Mouse (Mus musculus) midbrain, postnatal 0 days (tissue): Measurements from ENCODE around the gene Rcan1. TPM values are rescaled to one million over a fixed set of nuclear protein-coding genes. Genes with fewer than 3 reads are reported as not detected.

Experiments used
- ATAC-seq: fragments of 200-750 bp; cut with Nextera tagmentation; 2 replicates; pipeline ENCODE4 v1.8.0; 2017; ENCODE audit warnings: moderate number of reproducible peaks, mild to moderate bottlenecking, moderate TSS enrichment, moderate library complexity; ENCODE audit not compliant: low FRiP score
- DNase-seq: peaks from one replicate; pipeline ENCODE4 v3.0.0-alpha.2; 2015; ENCODE audit warnings: low spot score
- H3K27ac ChIP-seq: fragments of 300-500 bp; sonication (generic); 2 replicates; pipeline ENCODE4 v1.5.1; 2014; ENCODE audit warnings: low read depth, mild to moderate bottlenecking, low read length, mixed read lengths
- H3K27me3 ChIP-seq: fragments of 300-500 bp; sonication (generic); 2 replicates; pipeline ENCODE4 v1.6.1; 2014; ENCODE audit warnings: low read length, control low read depth, mixed read lengths; ENCODE audit not compliant: insufficient read depth
- H3K36me3 ChIP-seq: fragments of 300-500 bp; sonication (generic); 2 replicates; pipeline ENCODE4 v1.6.1; 2014; ENCODE audit warnings: low read length, control low read depth, mixed read lengths; ENCODE audit not compliant: insufficient read depth
- H3K4me1 ChIP-seq: fragments of 300-500 bp; sonication (generic); 2 replicates; pipeline ENCODE4 v1.6.1; 2014; ENCODE audit warnings: mild to moderate bottlenecking, control low read depth, antibody characterized with exemption, low read length, mixed read lengths; ENCODE audit not compliant: insufficient read depth
- H3K4me2 ChIP-seq: fragments of 300-500 bp; sonication (generic); 2 replicates; pipeline ENCODE4 v1.6.1; 2014; ENCODE audit warnings: low read depth, mild to moderate bottlenecking, low read length, mixed read lengths; ENCODE audit not compliant: poor library complexity, severe bottlenecking
- H3K4me3 ChIP-seq: fragments of 300-500 bp; sonication (generic); 2 replicates; pipeline ENCODE4 v1.5.1; 2014; ENCODE audit warnings: low read depth, mild to moderate bottlenecking, low read length, moderate library complexity
- H3K9ac ChIP-seq: fragments of 300-500 bp; sonication (generic); replicated peaks from 2 replicates; pipeline ENCODE4 v1.6.1; 2014; ENCODE audit warnings: mild to moderate bottlenecking, low read length, moderate library complexity, mixed read lengths; ENCODE audit not compliant: poor library complexity, severe bottlenecking
- H3K9me3 ChIP-seq: fragments of 300-500 bp; sonication (generic); 2 replicates; pipeline ENCODE4 v1.6.1; 2016; ENCODE audit warnings: low read length, control low read depth
- CTCF ChIP-seq: IDR thresholded peaks from 2 replicates; pipeline ENCODE4 v1.5.1; 2016; ENCODE audit warnings: antibody characterized with exemption, mild to moderate bottlenecking
- WGBS: fragments of 180-500 bp; shearing (Covaris S2); extraction: QIAGEN DNeasy Blood & Tissue Kit; methylation state at CpG from one replicate; pipeline ENCODE4 v1.1.7; 2014; 5-methylcytosine and 5-hydroxymethylcytosine counted together
- polyA plus RNA-seq: library from polyadenylated mRNA; unstranded; fragments of >200 nt; fragmentation: Nextera tagmentation; extraction: Ambion mirVana; gene quantifications from 2 replicates; pipeline ENCODE4 v1.2.1, GENCODE M21; 2015
- total RNA-seq: library from RNA; depleted of rRNA; stranded (reverse); fragments of >200 nt; gene quantifications from 2 replicates; pipeline ENCODE4 v1.2.3, GENCODE M21; 2014; rRNA removed

Rcan1 gene
- total and polyA plus RNA-seq, 2 experiments from 2014 or later: 68.6 to 91.3 TPM

- no peak for TF ChIP-seq CTCF
- H3K36me3 ChIP-seq: no peaks in the 10 kb centered on the region
- no peak overlapping the region for H3K9ac ChIP-seq
- no peak overlapping the region for H3K4me2 ChIP-seq
- no peaks in the 10 kb centered on the region for H3K9me3 ChIP-seq
- DNase-seq (peak; percentile 66), ATAC-seq (0 out of 2 replicates have a peak, but pooled peaks have one; percentile 41)
- H3K27ac ChIP-seq: no peak overlapping the region
- WGBS: 59% methylated on average over 13 of the region's 13 CpGs
- no peak overlapping the region for H3K4me3 ChIP-seq
- H3K27me3 ChIP-seq: no peaks in the 10 kb centered on the region
- no peaks in the 10 kb centered on the region for H3K4me1 ChIP-seq
Measured at GRCm38 (mm10) chr16:92346297-92346916, 124.3 kb downstream of the Rcan1 start.

DNA sequence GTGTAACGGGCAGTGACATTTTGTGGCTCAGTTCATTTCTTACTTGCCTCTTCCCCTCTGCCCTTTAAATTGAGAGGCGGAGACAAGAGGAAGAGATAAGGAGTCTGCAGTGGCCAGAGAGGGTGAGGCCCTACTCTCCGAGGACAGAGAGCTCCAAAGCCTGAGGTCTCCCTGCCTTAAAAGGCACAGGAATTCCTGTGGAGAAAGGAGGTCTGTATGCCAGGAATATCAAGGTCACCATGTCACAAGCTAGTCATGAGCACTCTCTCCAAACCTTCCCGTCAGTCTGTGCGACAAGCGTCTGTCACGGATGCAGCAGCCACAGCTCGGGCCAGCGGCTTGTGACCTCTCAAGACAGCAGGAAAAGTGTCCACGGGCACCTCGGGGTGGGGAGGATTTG lies 125.5 kb downstream of the Rcan1 start:
- TF ChIP-seq CTCF: no peak
- ATAC-seq: no peak

More for the DNA sequence above, 125.5 kb downstream of the Rcan1 start:
- Histone ChIP-seq H3K9me3 (no peaks in the 10 kb centered on the region), H3K27me3 (no peaks in the 10 kb centered on the region; the same call in 1 of the 2 replicates), H3K4me1 (no peaks in the 10 kb centered on the region), H3K4me3 (no peak overlapping the region), H3K27ac (no peak overlapping the region), H3K9ac (no peak overlapping the region), H3K4me2 (no peak overlapping the region), H3K36me3 (no peaks in the 10 kb centered on the region)
- 67% methylated on average over 11 of the region's 11 CpGs for WGBS
- no peak for DNase-seq

Other genes with a start within 250 kb of the Rcan1 start
- 1.2 and 2.0 TPM in 2 replicates for gene Kcne2, start 178.5 kb downstream of the Rcan1 start, total RNA-seq
- gene Kcne2, start 178.5 kb downstream of the Rcan1 start, polyA plus RNA-seq: 0.58 and 0.90 TPM in 2 replicates
- gene Smim11, start 169.6 kb downstream of the Rcan1 start, total RNA-seq: 6.8 and 30.2 TPM in 2 replicates
- 41.6 and 44.9 TPM in 2 replicates for gene Smim11, start 169.6 kb downstream of the Rcan1 start, polyA plus RNA-seq
- gene Fam243, start 149.4 kb downstream of the Rcan1 start, total RNA-seq: not detected in 2 replicates
- not detected in 2 replicates for gene Fam243, start 149.4 kb downstream of the Rcan1 start, polyA plus RNA-seq
- gene Kcne1, start 111.4 kb downstream of the Rcan1 start, total RNA-seq: 1.7 TPM in 1 of 2 replicates, not detected in the other
- gene Kcne1, start 111.4 kb downstream of the Rcan1 start, polyA plus RNA-seq: 0.40 TPM in 1 of 2 replicates, not detected in the other
- 2.1 and 3.5 TPM in 2 replicates for gene Clic6, start 14.9 kb upstream of the Rcan1 start, total RNA-seq
- 0.43 and 0.70 TPM in 2 replicates for gene Clic6, start 14.9 kb upstream of the Rcan1 start, polyA plus RNA-seq